Mouse (Mus musculus) kidney, postnatal 0 days (tissue): ENCODE measurements at regions not wholly inside any gene's neighbourhood (a gene's known extent, or its start where the extent isn't known, plus 50 kb on each side); places are given as distances from the start of the nearest gene placed in this dataset.

ENCODE experiments used
- ATAC-seq: fragments of 200-750 bp; cut with Nextera tagmentation; replicated peaks from 2 replicates; pipeline ENCODE4 v1.8.0; 2017; ENCODE audit warnings: low read depth, moderate number of reproducible peaks, moderate TSS enrichment, moderate library complexity; ENCODE audit not compliant: low FRiP score
- DNase-seq: peaks from one replicate; pipeline ENCODE4 v3.0.0-alpha.2; 2016; ENCODE audit warnings: low spot score
- H3K27ac ChIP-seq: fragments of 300-500 bp; sonication (generic); 2 replicates; pipeline ENCODE4 v1.5.1; 2014; ENCODE audit warnings: mild to moderate bottlenecking
- H3K27me3 ChIP-seq: fragments of 300-500 bp; sonication (generic); 2 replicates; pipeline ENCODE4 v1.6.1; 2014; ENCODE audit warnings: low read length, mixed read lengths; ENCODE audit not compliant: insufficient read depth
- H3K36me3 ChIP-seq: fragments of 300-500 bp; sonication (generic); 2 replicates; pipeline ENCODE4 v1.6.1; 2014; ENCODE audit warnings: low read length, mixed read lengths; ENCODE audit not compliant: insufficient read depth
- H3K4me1 ChIP-seq: fragments of 300-500 bp; sonication (generic); replicated peaks from 2 replicates; pipeline ENCODE4 v1.6.1; 2014; ENCODE audit warnings: antibody characterized with exemption, low read length, mixed read lengths; ENCODE audit not compliant: insufficient read depth
- H3K4me2 ChIP-seq: fragments of 300-500 bp; sonication (generic); 2 replicates; pipeline ENCODE4 v1.6.1; 2014; ENCODE audit warnings: mild to moderate bottlenecking, low read length, moderate library complexity, mixed read lengths
- H3K4me3 ChIP-seq: fragments of 300-500 bp; sonication (generic); replicated peaks from 2 replicates; pipeline ENCODE4 v1.5.1; 2014; ENCODE audit warnings: low read depth, low read length
- H3K9ac ChIP-seq: fragments of 300-500 bp; sonication (generic); 2 replicates; pipeline ENCODE4 v1.6.1; 2014; ENCODE audit warnings: low read depth, low read length
- H3K9me3 ChIP-seq: fragments of 300-500 bp; sonication (generic); replicated peaks from 2 replicates; pipeline ENCODE4 v1.6.1; 2016; ENCODE audit warnings: low read length, inconsistent platforms, mixed read lengths
- CTCF ChIP-seq: IDR thresholded peaks from 2 replicates; pipeline ENCODE4 v1.5.1; 2016; ENCODE audit warnings: antibody characterized with exemption, low read depth, mild to moderate bottlenecking, moderate library complexity
- WGBS: fragments of 180-500 bp; shearing (Covaris S2); extraction: QIAGEN DNeasy Blood & Tissue Kit; methylation state at CpG from one replicate; pipeline ENCODE4 v1.1.7; 2014; 5-methylcytosine and 5-hydroxymethylcytosine counted together

- peak overlapping the region; percentile 43 for H3K4me2 ChIP-seq
- ATAC-seq: no peak; the same call in 1 of the 2 replicates
- H3K4me1 ChIP-seq: 0 out of 2 replicates have a peak, but pooled peaks cover 2% of the 10 kb centered on the region
- H3K36me3 ChIP-seq: no peaks in the 10 kb centered on the region
- H3K27me3 ChIP-seq: no peaks in the 10 kb centered on the region
- peak; percentile 70 for TF ChIP-seq CTCF
- DNase-seq: peak; percentile 90
- H3K27ac ChIP-seq: no peak overlapping the region
- 32% methylated on average over 14 of the region's 14 CpGs for WGBS
- H3K4me3 ChIP-seq: peak overlapping the region; percentile 18; the same call in 1 of the 2 replicates
- no peak overlapping the region for H3K9ac ChIP-seq
- H3K9me3 ChIP-seq: no peaks in the 10 kb centered on the region
These were observed 730.8 kb downstream of the Egfem1 start for GRCm38 (mm10) chr3:29812480-29813240.

GRCm38 (mm10) chr3:29806046-29806445, 724.2 kb downstream of the Egfem1 start:
- no peak for TF ChIP-seq CTCF
- Histone ChIP-seq H3K4me1 (no peaks in the 10 kb centered on the region), H3K27ac (no peak overlapping the region), H3K9ac (no peak overlapping the region), H3K27me3 (no peaks in the 10 kb centered on the region), H3K9me3 (no peaks in the 10 kb centered on the region), H3K4me3 (no peak overlapping the region), H3K36me3 (no peaks in the 10 kb centered on the region), H3K4me2 (no peak overlapping the region)
- DNase-seq (no peak), ATAC-seq (no peak)
- WGBS: 89% methylated on average over 2 of the region's 2 CpGs

DNA sequence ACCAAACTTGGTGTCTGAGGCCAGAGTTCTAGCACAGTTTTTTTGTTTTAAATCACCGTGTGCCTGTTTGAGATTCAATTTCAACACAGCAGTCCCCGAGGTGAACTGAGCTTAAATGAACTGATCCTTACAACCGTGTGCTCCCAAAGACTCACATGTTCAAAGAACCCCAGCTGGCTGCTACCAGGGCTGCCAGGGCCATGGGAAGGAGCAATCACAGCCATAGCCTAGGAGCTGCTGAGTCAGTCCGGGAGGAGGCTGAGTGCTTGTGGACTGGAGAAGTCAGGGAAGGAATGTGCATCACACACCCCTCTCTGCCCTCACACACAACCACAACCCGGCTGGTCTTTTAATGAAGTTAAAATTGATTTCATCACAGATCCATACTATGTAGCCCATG, 721.6 kb downstream of the Egfem1 start:
- H3K27me3 ChIP-seq: no peaks in the 10 kb centered on the region
- no peaks in the 10 kb centered on the region for H3K4me1 ChIP-seq
- no peak for DNase-seq
- H3K9ac ChIP-seq: no peak overlapping the region
- no peak for TF ChIP-seq CTCF
- H3K4me2 ChIP-seq: no peak overlapping the region
- no peaks in the 10 kb centered on the region for H3K9me3 ChIP-seq
- WGBS: 48% methylated on average over 5 of the region's 5 CpGs
- no peak overlapping the region for H3K4me3 ChIP-seq
- ATAC-seq: no peak
- H3K27ac ChIP-seq: no peak overlapping the region
- H3K36me3 ChIP-seq: no peaks in the 10 kb centered on the region

GRCm38 (mm10) chr3:29801081-29801480, 719.3 kb downstream of the Egfem1 start:
- TF ChIP-seq CTCF: no peak
- Histone ChIP-seq H3K9me3 (no peaks in the 10 kb centered on the region), H3K36me3 (no peaks in the 10 kb centered on the region), H3K4me2 (no peak overlapping the region), H3K27me3 (no peaks in the 10 kb centered on the region), H3K9ac (no peak overlapping the region), H3K27ac (no peak overlapping the region), H3K4me1 (no peaks in the 10 kb centered on the region), H3K4me3 (no peak overlapping the region)
- DNase-seq: no peak
- 84% methylated on average over 3 of the region's 3 CpGs for WGBS
- no peak for ATAC-seq

DNA sequence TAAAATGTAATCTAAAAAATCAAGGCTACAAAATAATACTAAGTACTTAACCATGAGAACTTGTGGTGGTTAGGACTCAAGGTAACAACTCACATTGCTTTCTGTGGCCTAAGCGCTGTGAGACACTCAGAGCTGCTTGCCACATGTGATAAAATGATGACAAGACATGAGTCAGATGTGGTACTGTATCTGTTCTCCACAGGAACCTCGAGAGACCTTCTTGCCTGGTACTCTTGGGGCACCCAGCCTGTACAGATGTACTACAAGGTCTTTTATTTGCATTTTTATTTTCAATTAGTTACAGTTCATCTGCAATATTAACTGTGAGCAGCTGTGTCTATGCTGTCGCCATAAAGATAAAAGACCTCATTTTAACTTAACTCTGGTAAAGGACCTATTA, 692.5 kb downstream of the Egfem1 start:
- WGBS: 70% methylated on average over 3 of the region's 3 CpGs
- Histone ChIP-seq H3K36me3 (no peaks in the 10 kb centered on the region), H3K4me2 (no peak overlapping the region), H3K9me3 (no peaks in the 10 kb centered on the region), H3K4me1 (no peaks in the 10 kb centered on the region), H3K9ac (no peak overlapping the region), H3K4me3 (no peak overlapping the region), H3K27ac (no peak overlapping the region), H3K27me3 (no peaks in the 10 kb centered on the region)
- TF ChIP-seq CTCF: no peak
- no peak for DNase-seq
- ATAC-seq: no peak

DNA sequence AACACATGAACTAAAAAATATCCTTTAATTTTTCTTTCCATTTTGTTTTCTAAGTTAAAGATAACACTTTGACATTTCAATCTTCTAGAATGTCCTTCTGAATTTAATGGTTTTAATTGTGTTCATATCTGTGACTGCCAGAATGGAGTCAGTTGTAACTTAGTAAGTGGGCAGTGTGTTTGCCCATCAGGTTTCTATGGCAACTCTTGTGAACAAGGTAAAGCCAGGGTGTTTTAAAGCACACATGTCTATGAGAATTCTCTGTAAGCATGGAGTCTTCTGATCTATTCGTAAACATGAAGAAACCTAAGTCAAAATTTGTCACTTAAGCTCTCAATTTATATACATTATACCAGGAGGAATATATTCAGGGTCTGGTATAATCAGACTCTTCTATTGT, 689.4 kb downstream of the Egfem1 start:
- TF ChIP-seq CTCF: no peak
- no peak for ATAC-seq
- WGBS: 90% methylated on average over 1 of the region's 1 CpGs

More for the DNA sequence above, 689.4 kb downstream of the Egfem1 start:
- DNase-seq: no peak
- no peaks in the 10 kb centered on the region for H3K9me3 ChIP-seq
- no peak overlapping the region for H3K4me2 ChIP-seq
- no peak overlapping the region for H3K27ac ChIP-seq
- H3K36me3 ChIP-seq: no peaks in the 10 kb centered on the region
- no peak overlapping the region for H3K4me3 ChIP-seq
- no peaks in the 10 kb centered on the region for H3K4me1 ChIP-seq
- no peaks in the 10 kb centered on the region for H3K27me3 ChIP-seq
- H3K9ac ChIP-seq: no peak overlapping the region
